Mouse (Mus musculus) neural tube, embryonic 15.5 days (tissue): ENCODE measurements around the gene Fancl. TPM values are rescaled to one million over a fixed set of nuclear protein-coding genes. Genes with fewer than 3 reads are reported as not detected.
"Not testable (repeated sequence)": the region's sequence is repeated elsewhere in the genome, so short reads cannot be mapped to it uniquely, and the experiment has no call there.

Experiments
- ATAC-seq: fragments of 200-750 bp; cut with Nextera tagmentation; 2 replicates; pipeline ENCODE4 v1.8.0; 2017; ENCODE audit warnings: mild to moderate bottlenecking, moderate TSS enrichment, moderate library complexity; ENCODE audit not compliant: low FRiP score
- H3K27ac ChIP-seq: fragments of 300-500 bp; sonication (generic); replicated peaks from 2 replicates; pipeline ENCODE4 v1.5.1; 2015; ENCODE audit warnings: mild to moderate bottlenecking, inconsistent platforms
- H3K27me3 ChIP-seq: fragments of 300-500 bp; sonication (generic); replicated peaks from 2 replicates; pipeline ENCODE4 v1.6.1; 2015; ENCODE audit warnings: inconsistent platforms
- H3K36me3 ChIP-seq: fragments of 300-500 bp; sonication (generic); 2 replicates; pipeline ENCODE4 v1.6.1; 2015; ENCODE audit warnings: inconsistent platforms
- H3K4me1 ChIP-seq: fragments of 300-500 bp; sonication (generic); 2 replicates; pipeline ENCODE4 v1.6.1; 2015; ENCODE audit warnings: inconsistent platforms
- H3K4me2 ChIP-seq: fragments of 300-500 bp; sonication (generic); 2 replicates; pipeline ENCODE4 v1.6.1; 2015; ENCODE audit warnings: inconsistent platforms, mild to moderate bottlenecking, moderate library complexity
- H3K4me3 ChIP-seq: fragments of 300-500 bp; sonication (generic); replicated peaks from 2 replicates; pipeline ENCODE4 v1.5.1; 2015; ENCODE audit warnings: mild to moderate bottlenecking, inconsistent platforms
- H3K9ac ChIP-seq: fragments of 300-500 bp; sonication (generic); replicated peaks from 2 replicates; pipeline ENCODE4 v1.6.1; 2015; ENCODE audit warnings: mild to moderate bottlenecking, inconsistent platforms
- H3K9me3 ChIP-seq: fragments of 300-500 bp; sonication (generic); replicated peaks from 2 replicates; pipeline ENCODE4 v1.6.1; 2016; ENCODE audit warnings: inconsistent platforms
- WGBS: fragments of 180-500 bp; shearing (Covaris S2); methylation state at CpG from one replicate; pipeline ENCODE4 v1.1.7; 2015; ENCODE audit warnings: mixed read lengths; 5-methylcytosine and 5-hydroxymethylcytosine counted together
- polyA plus RNA-seq: library from polyadenylated mRNA; unstranded; fragments of >200 nt; fragmentation: Nextera tagmentation; extraction: Ambion mirVana; gene quantifications from 2 replicates; pipeline ENCODE4 v1.2.1, GENCODE M21; 2015

Gene Fancl
- polyA plus RNA-seq: 13.4 and 17.1 TPM in 2 replicates

DNA sequence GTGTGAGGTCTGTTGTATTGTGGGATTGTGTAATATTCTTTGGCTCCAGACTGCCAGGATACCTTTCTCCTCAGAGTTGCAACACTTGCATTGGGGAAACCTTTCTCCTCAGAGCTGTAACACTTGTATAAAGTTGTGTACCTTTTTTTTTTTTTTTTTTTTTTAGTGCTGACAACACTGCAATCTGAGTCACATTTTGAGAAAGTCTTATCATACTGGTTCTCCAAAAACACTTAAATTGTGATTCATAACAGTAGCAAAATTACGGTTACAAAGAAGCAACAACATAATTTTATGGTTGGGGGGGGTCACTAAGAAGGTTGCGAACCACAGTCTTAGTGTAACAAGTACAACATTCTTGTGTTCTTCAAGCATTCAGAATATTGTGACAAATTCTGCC lies at the start of gene Fancl:
TSS of gene Fancl (plus strand) at position 165 of the 400 bp plus-strand sequence.
- Histone ChIP-seq H3K9me3 (no peaks in the 10 kb centered on the region), H3K36me3 (no peaks in the 10 kb centered on the region), H3K27me3 (no peaks in the 10 kb centered on the region), H3K9ac (peak within 1 kb of the TSS; percentile 74), H3K4me2 (peak within 1 kb of the TSS; percentile 73), H3K4me1 (peaks cover 6% of the 10 kb centered on the region; the same call in 1 of the 2 replicates), H3K4me3 (peak within 1 kb of the TSS; percentile 91), H3K27ac (peak within 1 kb of the TSS; percentile 91)
- no peak for ATAC-seq
- 97% methylated on average over 2 of the region's 2 CpGs for WGBS

DNA sequence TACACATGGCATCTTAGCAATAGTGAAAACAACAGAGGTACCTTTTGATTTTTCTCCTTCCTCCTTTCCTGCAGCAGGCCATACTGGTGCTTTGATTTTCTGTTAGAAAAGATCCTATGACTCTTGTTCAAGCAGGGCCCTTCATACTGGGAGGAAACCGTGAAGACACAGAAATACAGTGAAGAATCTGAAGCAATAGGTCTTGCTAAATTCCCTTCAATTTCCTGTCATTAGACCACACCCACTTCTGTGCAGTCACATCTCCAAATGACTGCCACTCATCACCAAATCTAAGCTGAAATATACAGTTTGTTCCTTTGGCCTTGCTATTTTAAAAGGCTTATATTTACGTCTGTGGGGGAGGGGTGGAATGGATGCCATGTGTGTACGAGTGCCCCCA lies 49.1 kb upstream of the Fancl start:
- Histone ChIP-seq H3K27me3 (no peaks in the 10 kb centered on the region), H3K27ac (no peak overlapping the region), H3K4me1 (no peaks in the 10 kb centered on the region), H3K4me3 (no peak overlapping the region), H3K9me3 (no peaks in the 10 kb centered on the region), H3K9ac (no peak overlapping the region), H3K4me2 (no peak overlapping the region), H3K36me3 (no peaks in the 10 kb centered on the region)
- ATAC-seq: no peak
- WGBS: 79% methylated on average over 3 of the region's 3 CpGs

DNA sequence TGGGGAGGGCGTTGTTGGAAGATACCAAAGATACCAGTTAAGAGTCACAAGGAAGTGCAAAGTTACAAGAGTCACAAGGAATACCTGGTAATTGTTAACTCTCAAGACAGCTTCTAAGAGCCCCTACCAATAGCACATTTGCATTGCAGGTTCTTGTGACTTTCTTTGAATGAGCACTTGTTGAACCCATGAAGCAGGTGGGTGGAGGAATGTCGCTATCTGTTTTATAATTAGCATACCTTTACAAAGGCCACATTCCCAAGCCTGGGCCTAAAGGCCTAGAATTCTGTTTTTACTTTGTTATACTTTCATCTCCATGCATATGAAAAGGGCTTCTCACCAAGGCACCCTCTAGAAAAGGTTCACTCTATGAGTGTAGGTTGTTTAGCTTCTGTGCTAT lies 15.8 kb upstream of the Fancl start:
- not testable (repeated sequence) for H3K27ac ChIP-seq, H3K4me3 ChIP-seq, H3K9ac ChIP-seq, H3K27me3 ChIP-seq, H3K36me3 ChIP-seq, H3K4me2 ChIP-seq, H3K9me3 ChIP-seq, ATAC-seq, H3K4me1 ChIP-seq
- 85% methylated on average over 2 of the region's 2 CpGs for WGBS

DNA sequence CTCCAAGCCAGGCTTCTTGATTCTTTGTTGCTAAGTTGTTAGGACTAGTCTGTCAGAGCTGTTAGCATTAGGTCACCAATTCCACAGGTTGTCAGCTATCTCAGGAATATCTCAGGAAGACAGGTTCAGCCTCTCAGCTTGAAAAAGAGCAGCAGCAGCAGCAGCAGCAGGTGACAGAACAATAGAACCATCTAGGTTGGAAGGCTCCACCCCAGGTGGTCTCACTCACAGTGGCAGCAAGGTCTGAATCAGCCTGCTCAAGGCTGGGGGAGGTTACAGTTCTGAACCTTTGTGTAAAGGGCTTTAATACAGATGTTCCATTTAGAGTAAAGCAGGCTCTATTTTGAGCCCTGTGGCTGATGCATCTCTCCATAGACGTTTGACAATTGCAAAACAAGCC lies 14.0 kb upstream of the Fancl start:
- H3K9ac ChIP-seq, H3K4me3 ChIP-seq, H3K9me3 ChIP-seq, H3K27ac ChIP-seq, ATAC-seq, H3K27me3 ChIP-seq, H3K4me2 ChIP-seq, H3K4me1 ChIP-seq, H3K36me3 ChIP-seq: not testable (repeated sequence)
- 7% methylated on average over 1 of the region's 1 CpGs for WGBS

DNA sequence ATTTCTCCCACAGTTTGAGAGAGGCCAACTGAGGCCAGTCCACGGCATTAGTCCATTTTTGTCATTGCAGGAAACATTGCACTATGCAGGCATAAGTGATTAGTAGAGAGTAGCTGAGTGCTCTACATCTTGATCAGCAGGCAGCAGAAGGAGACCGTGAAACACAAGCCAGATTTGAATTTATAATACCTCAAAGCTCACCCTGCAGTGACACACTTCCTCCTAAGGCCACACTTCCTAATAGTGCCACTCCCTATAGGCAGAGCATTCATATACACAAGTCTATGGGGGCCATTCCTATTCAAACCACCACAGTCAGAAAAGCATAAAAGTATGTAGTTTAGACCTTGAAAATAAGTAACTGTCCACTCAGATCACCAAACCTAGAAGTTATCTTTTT lies 11.8 kb upstream of the Fancl start:
- H3K27ac ChIP-seq: no peak overlapping the region
- H3K9me3 ChIP-seq: no peaks in the 10 kb centered on the region
- H3K4me1 ChIP-seq: no peaks in the 10 kb centered on the region
- WGBS: 78% methylated on average over 2 of the region's 2 CpGs
- H3K4me2 ChIP-seq: no peak overlapping the region
- ATAC-seq: no peak
- H3K27me3 ChIP-seq: no peaks in the 10 kb centered on the region
- no peaks in the 10 kb centered on the region for H3K36me3 ChIP-seq
- no peak overlapping the region for H3K9ac ChIP-seq
- no peak overlapping the region for H3K4me3 ChIP-seq

DNA sequence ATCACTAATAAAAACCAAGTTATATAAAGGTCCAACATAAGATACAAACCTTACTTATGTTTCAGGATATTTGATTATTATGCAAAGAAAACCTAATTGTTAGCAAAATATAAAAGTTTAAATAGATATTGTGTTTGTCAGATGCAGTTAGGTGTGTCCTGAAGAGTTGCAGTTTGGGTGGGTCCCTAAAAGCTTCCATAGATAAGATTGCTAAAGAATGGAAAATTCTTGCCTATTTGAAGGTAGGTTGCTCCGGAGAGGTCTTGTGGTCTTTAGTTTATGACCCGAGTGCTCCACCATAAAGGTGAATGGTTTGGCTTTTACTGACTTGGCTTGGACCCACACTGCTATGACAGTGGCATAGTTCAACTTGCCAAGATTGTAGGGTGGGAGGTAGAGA lies 7.9 kb upstream of the Fancl start:
- Histone ChIP-seq H3K27me3 (no peaks in the 10 kb centered on the region), H3K9me3 (no peaks in the 10 kb centered on the region), H3K36me3 (no peaks in the 10 kb centered on the region), H3K4me2 (no peak overlapping the region), H3K4me3 (no peak overlapping the region), H3K27ac (no peak overlapping the region), H3K9ac (no peak overlapping the region), H3K4me1 (no peaks in the 10 kb centered on the region)
- 79% methylated on average over 2 of the region's 2 CpGs for WGBS
- no peak for ATAC-seq

DNA sequence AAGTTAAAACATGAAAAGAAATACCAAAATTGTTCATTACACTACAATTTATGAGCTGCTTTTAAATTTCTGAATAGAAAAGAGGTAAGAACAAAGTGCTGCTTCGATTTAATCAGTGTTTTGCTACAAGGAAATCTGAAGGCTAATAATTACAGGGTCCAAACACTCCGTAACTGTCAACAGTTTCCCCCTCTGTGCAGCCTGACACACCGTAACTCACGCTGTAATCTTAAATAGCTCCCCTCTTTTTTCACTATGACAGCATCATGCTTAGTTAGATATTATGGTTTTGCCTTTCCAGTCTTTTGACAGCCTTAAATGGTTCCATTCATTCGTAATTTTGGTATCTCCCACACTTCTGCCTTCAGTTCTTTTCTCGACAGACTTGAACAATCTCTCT lies 4.4 kb upstream of the Fancl start:
- no peak overlapping the region for H3K9ac ChIP-seq
- no peak for ATAC-seq
- H3K4me3 ChIP-seq: no peak overlapping the region
- no peaks in the 10 kb centered on the region for H3K9me3 ChIP-seq
- H3K4me1 ChIP-seq: no peaks in the 10 kb centered on the region
- WGBS: 84% methylated on average over 6 of the region's 6 CpGs
- no peaks in the 10 kb centered on the region for H3K36me3 ChIP-seq
- no peak overlapping the region for H3K4me2 ChIP-seq
- H3K27me3 ChIP-seq: no peaks in the 10 kb centered on the region
- no peak overlapping the region for H3K27ac ChIP-seq

DNA sequence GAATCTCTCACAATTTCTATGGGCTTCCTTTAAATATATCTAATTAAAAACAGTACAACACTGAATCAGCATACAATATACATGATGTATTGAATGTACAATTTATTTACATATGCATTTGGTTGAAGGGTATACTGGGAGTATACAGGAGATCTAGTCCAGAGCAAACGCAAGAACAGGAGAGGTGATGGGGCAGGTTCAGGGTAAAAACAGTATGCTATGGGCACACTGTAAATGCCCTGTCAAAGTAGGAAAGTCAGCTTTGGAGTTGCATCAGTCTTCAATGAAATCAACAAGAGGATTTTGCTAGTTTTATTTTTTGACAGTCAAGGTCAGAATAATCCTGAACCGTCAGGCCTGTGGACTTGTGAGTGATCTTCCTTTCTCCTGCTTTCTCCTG lies 743 bp downstream of the Fancl start:
- ATAC-seq: peak; percentile 30; the same call in 1 of the 2 replicates
- Histone ChIP-seq H3K4me3 (peak overlapping the region; percentile 91), H3K9me3 (no peaks in the 10 kb centered on the region), H3K4me1 (peaks cover 6% of the 10 kb centered on the region; the same call in 1 of the 2 replicates), H3K27ac (peak overlapping the region; percentile 91), H3K36me3 (no peaks in the 10 kb centered on the region), H3K9ac (peak overlapping the region; percentile 74), H3K27me3 (no peaks in the 10 kb centered on the region), H3K4me2 (peak overlapping the region; percentile 73)
- 58% methylated on average over 2 of the region's 2 CpGs for WGBS

DNA sequence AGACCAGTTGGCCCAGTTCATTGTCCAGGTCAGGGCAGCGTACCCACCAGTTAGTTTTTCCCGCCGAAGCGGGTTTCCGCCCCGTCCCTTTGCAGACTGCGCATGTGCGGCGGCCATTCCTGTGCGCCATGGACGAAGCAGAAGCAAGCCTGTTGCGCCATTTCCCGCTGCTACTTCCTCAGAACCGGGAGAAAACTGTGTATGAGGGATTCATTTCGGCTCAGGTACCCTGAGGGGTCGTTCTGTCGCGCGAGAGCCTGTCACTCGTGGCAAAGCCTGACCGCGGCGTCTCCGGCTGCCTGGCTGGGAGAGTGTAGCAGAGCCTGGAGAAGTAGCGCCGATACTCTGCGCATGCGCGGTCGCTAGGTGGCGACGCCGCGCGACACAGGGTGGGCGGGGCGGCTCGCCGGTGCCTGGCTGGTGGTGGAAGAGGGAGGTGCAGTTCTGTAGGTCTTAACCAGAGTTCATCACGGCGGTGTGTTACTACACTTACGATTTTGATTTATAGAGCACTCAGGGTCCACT lies 1.2 kb downstream of the Fancl start:
- H3K4me1 ChIP-seq: peaks cover 6% of the 10 kb centered on the region; the same call in 1 of the 2 replicates
- H3K4me2 ChIP-seq: peak overlapping the region; percentile 73
- H3K36me3 ChIP-seq: no peaks in the 10 kb centered on the region
- H3K27me3 ChIP-seq: no peaks in the 10 kb centered on the region
- peak overlapping the region; percentile 91 for H3K4me3 ChIP-seq
- WGBS: under 1% methylated on average over 42 of the region's 42 CpGs
- H3K9ac ChIP-seq: peak overlapping the region; percentile 74
- peak; percentile 100 for ATAC-seq
- H3K27ac ChIP-seq: peak overlapping the region; percentile 91
- H3K9me3 ChIP-seq: no peaks in the 10 kb centered on the region

DNA sequence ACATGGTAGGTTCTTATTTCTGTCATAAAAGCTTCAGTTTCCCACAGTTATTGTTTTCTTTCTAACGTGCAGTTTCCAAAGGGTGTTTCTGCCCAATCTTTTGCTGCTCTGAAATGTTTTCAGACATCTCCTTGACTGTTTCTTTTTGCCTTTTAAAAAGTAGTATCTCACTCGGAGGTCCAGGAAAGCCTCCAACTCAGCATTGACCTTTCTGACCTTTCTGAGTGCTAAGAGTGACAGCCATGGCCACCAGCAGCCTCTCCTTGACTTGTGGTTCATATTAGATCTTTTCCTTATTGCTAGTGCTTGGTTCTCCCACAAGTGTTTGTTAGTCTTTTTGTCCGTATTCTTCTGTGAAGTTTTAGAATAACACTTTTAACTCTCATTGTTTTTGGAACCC lies 9.6 kb downstream of the Fancl start:
- 55% methylated on average over 3 of the region's 3 CpGs for WGBS
- no peaks in the 10 kb centered on the region for H3K9me3 ChIP-seq
- no peaks in the 10 kb centered on the region for H3K4me1 ChIP-seq
- no peak overlapping the region for H3K4me2 ChIP-seq
- no peak overlapping the region for H3K27ac ChIP-seq
- ATAC-seq: no peak
- H3K9ac ChIP-seq: no peak overlapping the region
- H3K27me3 ChIP-seq: no peaks in the 10 kb centered on the region
- no peak overlapping the region for H3K4me3 ChIP-seq
- H3K36me3 ChIP-seq: no peaks in the 10 kb centered on the region

DNA sequence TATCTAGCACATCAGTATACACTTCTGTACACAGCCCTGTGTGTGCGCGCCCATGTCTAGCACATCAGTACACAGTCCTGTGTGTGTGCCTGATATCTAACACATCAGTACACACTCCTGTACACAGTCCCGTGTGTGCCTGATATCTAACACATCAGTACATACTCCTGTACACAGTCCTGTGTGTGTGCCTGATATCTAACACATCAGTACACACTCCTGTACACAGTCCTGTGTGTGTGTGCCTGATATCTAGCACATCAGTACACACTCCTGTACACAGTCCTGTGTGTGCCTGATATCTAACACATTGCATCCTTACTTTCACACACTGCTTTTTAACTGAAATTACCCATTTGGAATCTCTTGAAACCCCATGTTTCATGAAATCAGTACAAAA lies 27.0 kb downstream of the Fancl start:
- Histone ChIP-seq H3K4me1 (no peaks in the 10 kb centered on the region), H3K9me3 (no peaks in the 10 kb centered on the region), H3K4me2 (no peak overlapping the region), H3K9ac (no peak overlapping the region), H3K27me3 (no peaks in the 10 kb centered on the region), H3K36me3 (no peaks in the 10 kb centered on the region), H3K27ac (no peak overlapping the region), H3K4me3 (no peak overlapping the region)
- WGBS: 96% methylated on average over 3 of the region's 3 CpGs
- no peak for ATAC-seq

DNA sequence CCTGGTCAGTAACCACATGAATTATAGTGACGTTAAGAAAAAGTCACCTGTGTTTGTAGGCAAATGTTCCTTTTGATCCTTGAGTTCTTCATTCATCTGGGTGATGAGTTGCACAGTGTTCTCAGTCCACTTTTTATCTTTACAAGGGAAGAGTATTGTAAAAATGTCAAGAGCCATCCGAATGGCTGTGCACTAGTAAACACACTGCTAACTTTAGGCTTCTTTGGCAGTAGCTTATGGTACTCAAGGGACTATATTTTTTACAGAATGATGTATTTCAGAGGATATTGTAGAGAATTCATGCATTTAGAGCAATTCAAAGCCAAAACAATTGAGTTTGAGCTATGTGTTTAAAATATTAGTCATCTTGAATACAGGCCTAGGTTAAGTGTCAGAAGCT lies 35.5 kb downstream of the Fancl start:
- Histone ChIP-seq H3K4me3 (no peak overlapping the region), H3K27ac (no peak overlapping the region), H3K36me3 (no peaks in the 10 kb centered on the region), H3K27me3 (no peaks in the 10 kb centered on the region), H3K4me2 (no peak overlapping the region), H3K9ac (no peak overlapping the region), H3K4me1 (no peaks in the 10 kb centered on the region), H3K9me3 (no peaks in the 10 kb centered on the region)
- 77% methylated on average over 2 of the region's 2 CpGs for WGBS
- ATAC-seq: no peak

DNA sequence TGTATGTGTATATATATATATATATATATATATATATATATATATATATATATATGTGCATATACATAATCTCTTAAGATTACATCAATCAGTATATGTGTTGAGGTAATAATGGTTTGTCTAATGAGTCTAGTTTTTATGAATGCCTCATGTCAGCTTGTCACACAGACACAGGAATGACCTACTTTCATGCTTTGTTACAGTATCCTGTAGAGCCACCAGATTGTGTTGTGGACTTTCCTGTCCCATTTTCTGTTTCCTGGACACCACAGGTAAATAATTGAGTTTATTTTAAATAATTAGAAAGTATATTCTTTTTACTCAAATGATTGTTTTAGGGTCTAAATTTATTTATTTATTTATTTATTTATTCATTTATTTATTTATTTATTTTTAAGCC lies 48.3 kb downstream of the Fancl start:
- no peak overlapping the region for H3K27ac ChIP-seq
- H3K4me1 ChIP-seq: 0 out of 2 replicates have a peak, but pooled peaks cover 3% of the 10 kb centered on the region
- H3K36me3 ChIP-seq: no peaks in the 10 kb centered on the region
- H3K27me3 ChIP-seq: no peaks in the 10 kb centered on the region
- no peaks in the 10 kb centered on the region for H3K9me3 ChIP-seq
- ATAC-seq: no peak
- H3K9ac ChIP-seq: no peak overlapping the region
- H3K4me3 ChIP-seq: no peak overlapping the region
- no peak overlapping the region for H3K4me2 ChIP-seq
